Mouse (Mus musculus) embryonic facial prominence, embryonic 11.5 days (tissue): ENCODE measurements at regions not wholly inside any gene's neighbourhood (a gene's known extent, or its start where the extent isn't known, plus 50 kb on each side); places are given as distances from the start of the nearest gene placed in this dataset.

Experiments
- ATAC-seq: fragments of 200-750 bp; cut with Nextera tagmentation; replicated peaks from 2 replicates; pipeline ENCODE4 v1.8.0; 2017; ENCODE audit warnings: low read depth; ENCODE audit not compliant: insufficient number of reproducible peaks, low FRiP score, low TSS enrichment
- DNase-seq: peaks from one replicate; pipeline ENCODE4 v3.0.0-alpha.2; 2015; ENCODE audit warnings: low spot score
- H3K27ac ChIP-seq: fragments of 300-500 bp; sonication (generic); replicated peaks from 2 replicates; pipeline ENCODE4 v1.5.1; 2014; ENCODE audit warnings: mild to moderate bottlenecking, low read depth, low read length, control low read depth
- H3K27me3 ChIP-seq: fragments of 300-500 bp; sonication (generic); 2 replicates; pipeline ENCODE4 v1.6.1; 2014; ENCODE audit warnings: mild to moderate bottlenecking, low read length, moderate library complexity, mixed read lengths; ENCODE audit not compliant: control insufficient read depth, insufficient read depth
- H3K36me3 ChIP-seq: fragments of 300-500 bp; sonication (generic); replicated peaks from 2 replicates; pipeline ENCODE4 v1.6.1; 2014; ENCODE audit warnings: low read depth, mild to moderate bottlenecking, low read length, moderate library complexity, mixed read lengths; ENCODE audit not compliant: control insufficient read depth, insufficient read depth
- H3K4me1 ChIP-seq: fragments of 300-500 bp; sonication (generic); 2 replicates; pipeline ENCODE4 v1.6.1; 2014; ENCODE audit warnings: low read length, mixed read lengths; ENCODE audit not compliant: control insufficient read depth, insufficient read depth
- H3K4me2 ChIP-seq: fragments of 300-500 bp; sonication (generic); 2 replicates; pipeline ENCODE4 v1.6.1; 2014; ENCODE audit warnings: low read depth, mild to moderate bottlenecking, control low read depth, low read length, moderate library complexity
- H3K4me3 ChIP-seq: fragments of 300-500 bp; sonication (generic); 2 replicates; pipeline ENCODE4 v1.5.1; 2014; ENCODE audit warnings: low read depth, low read length, control low read depth
- H3K9ac ChIP-seq: fragments of 300-500 bp; sonication (generic); replicated peaks from 2 replicates; pipeline ENCODE4 v1.6.1; 2014; ENCODE audit warnings: mild to moderate bottlenecking, control low read depth, low read length
- H3K9me3 ChIP-seq: fragments of 300-500 bp; sonication (generic); replicated peaks from 2 replicates; pipeline ENCODE4 v1.6.1; 2016; ENCODE audit warnings: mild to moderate bottlenecking, low read length, inconsistent platforms, mixed read lengths; ENCODE audit not compliant: control insufficient read depth
- WGBS: fragments of 180-500 bp; shearing (Covaris S2); extraction: QIAGEN DNeasy Blood & Tissue Kit; methylation state at CpG from one replicate; pipeline ENCODE4 v1.1.7; 2014; 5-methylcytosine and 5-hydroxymethylcytosine counted together

DNA sequence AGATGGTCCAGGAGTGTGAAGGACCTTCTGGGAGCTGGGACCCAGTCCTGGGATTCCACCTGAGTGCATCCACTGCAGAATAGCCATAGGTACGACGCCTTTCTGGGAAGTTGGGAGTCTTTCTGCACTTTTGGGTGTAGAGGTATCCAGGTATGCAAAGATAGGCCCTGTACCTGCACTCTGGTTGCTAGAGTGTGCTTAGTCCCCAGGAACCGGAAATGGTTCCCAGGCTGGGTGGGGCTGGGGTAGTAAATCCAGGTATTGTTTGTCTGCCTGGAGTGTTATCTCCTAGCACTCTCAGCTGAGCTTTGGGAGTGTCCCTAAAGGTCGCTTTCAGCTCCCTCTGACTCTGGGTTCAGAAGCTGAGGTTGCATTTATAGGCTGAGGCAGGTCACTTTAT lies 121.6 kb upstream of the Hdac4 start:
- 85% methylated on average over 4 of the region's 4 CpGs for WGBS
- no peaks in the 10 kb centered on the region for H3K36me3 ChIP-seq
- H3K4me2 ChIP-seq: no peak overlapping the region
- H3K9me3 ChIP-seq: no peaks in the 10 kb centered on the region
- H3K27me3 ChIP-seq: no peaks in the 10 kb centered on the region
- no peaks in the 10 kb centered on the region for H3K4me1 ChIP-seq
- DNase-seq (no peak), ATAC-seq (no peak)
- H3K9ac ChIP-seq: no peak overlapping the region
- no peak overlapping the region for H3K27ac ChIP-seq
- no peak overlapping the region for H3K4me3 ChIP-seq

DNA sequence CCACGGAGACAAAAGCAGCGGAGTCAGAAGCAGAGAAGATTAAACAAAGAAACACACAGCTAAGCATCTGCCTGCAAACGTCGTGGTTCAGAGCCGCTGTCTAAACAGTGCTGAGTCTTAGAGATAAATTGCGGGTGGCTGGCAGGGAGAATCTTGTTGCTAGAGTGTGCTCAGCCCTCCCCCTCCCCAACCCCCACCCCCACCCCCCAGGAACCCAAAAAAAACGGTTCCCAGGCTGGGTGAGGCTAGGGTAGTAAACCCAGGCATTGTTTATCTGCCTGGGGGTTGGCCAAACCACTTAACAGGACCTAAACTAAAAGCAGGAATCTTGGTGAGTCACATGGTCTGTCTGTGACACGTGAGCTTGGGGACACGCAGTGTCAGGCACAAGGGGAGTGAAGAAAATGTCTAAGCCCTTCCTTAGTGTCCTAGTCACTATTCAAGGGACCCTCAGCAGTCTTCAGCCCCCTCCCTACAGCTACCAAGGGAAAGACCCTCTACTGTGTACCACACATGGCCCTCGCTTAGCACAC lies 120.8 kb upstream of the Hdac4 start:
- Histone ChIP-seq H3K9ac (no peak overlapping the region), H3K4me3 (no peak overlapping the region), H3K4me2 (no peak overlapping the region), H3K9me3 (no peaks in the 10 kb centered on the region), H3K27me3 (no peaks in the 10 kb centered on the region), H3K36me3 (no peaks in the 10 kb centered on the region), H3K4me1 (no peaks in the 10 kb centered on the region), H3K27ac (no peak overlapping the region)
- ATAC-seq: no peak
- no peak for DNase-seq
- 30% methylated on average over 10 of the region's 10 CpGs for WGBS

- ATAC-seq (no peak), DNase-seq (no peak)
- Histone ChIP-seq H3K9me3 (no peaks in the 10 kb centered on the region), H3K36me3 (no peaks in the 10 kb centered on the region), H3K4me1 (no peaks in the 10 kb centered on the region), H3K27ac (no peak overlapping the region), H3K4me3 (no peak overlapping the region), H3K4me2 (no peak overlapping the region), H3K27me3 (no peaks in the 10 kb centered on the region), H3K9ac (no peak overlapping the region)
- 86% methylated on average over 16 of the region's 16 CpGs for WGBS
Measured at GRCm38 (mm10) chr1:92313001-92313597, 117.6 kb upstream of the Hdac4 start.

DNA sequence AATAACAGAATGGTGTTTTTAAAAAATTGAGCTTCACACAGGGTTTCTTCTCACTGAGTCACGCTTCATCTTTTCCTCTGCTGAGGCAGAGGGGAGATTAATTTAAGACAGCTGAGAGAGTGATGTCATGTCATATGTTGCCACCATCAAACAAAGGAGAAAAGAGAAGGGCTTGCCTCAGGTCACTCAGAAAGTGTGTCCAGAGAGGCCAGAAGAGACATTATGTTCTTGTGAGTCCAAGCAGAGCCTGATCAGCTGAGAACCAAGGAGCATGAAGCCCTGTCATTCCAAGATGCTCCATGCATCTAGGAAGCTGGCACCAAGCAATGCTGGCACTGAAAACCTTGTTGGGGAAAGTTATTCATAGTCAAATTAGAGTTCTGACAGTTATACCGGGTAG lies 114.4 kb upstream of the Hdac4 start:
- H3K9ac ChIP-seq: no peak overlapping the region
- no peak overlapping the region for H3K4me3 ChIP-seq
- no peaks in the 10 kb centered on the region for H3K27me3 ChIP-seq
- DNase-seq (no peak), ATAC-seq (no peak)
- WGBS: 71% methylated on average over 2 of the region's 2 CpGs
- H3K27ac ChIP-seq: no peak overlapping the region
- no peaks in the 10 kb centered on the region for H3K9me3 ChIP-seq
- H3K36me3 ChIP-seq: no peaks in the 10 kb centered on the region
- no peaks in the 10 kb centered on the region for H3K4me1 ChIP-seq
- H3K4me2 ChIP-seq: no peak overlapping the region

- Histone ChIP-seq H3K4me1 (no peaks in the 10 kb centered on the region), H3K36me3 (no peaks in the 10 kb centered on the region), H3K4me2 (no peak overlapping the region), H3K9me3 (no peaks in the 10 kb centered on the region), H3K4me3 (no peak overlapping the region), H3K27me3 (no peaks in the 10 kb centered on the region), H3K9ac (no peak overlapping the region), H3K27ac (no peak overlapping the region)
- ATAC-seq (no peak), DNase-seq (no peak)
- WGBS: 86% methylated on average over 6 of the region's 6 CpGs
Measured at GRCm38 (mm10) chr1:92309381-92309780, 113.9 kb upstream of the Hdac4 start.

GRCm38 (mm10) chr1:92308537-92308936 lies 113.0 kb upstream of the Hdac4 start:
- no peak for ATAC-seq
- Histone ChIP-seq H3K27me3 (no peaks in the 10 kb centered on the region), H3K9me3 (no peaks in the 10 kb centered on the region), H3K4me2 (no peak overlapping the region), H3K27ac (no peak overlapping the region), H3K36me3 (no peaks in the 10 kb centered on the region), H3K4me1 (no peaks in the 10 kb centered on the region), H3K9ac (no peak overlapping the region), H3K4me3 (no peak overlapping the region)
- DNase-seq: no peak
- WGBS: 85% methylated on average over 3 of the region's 3 CpGs

DNA sequence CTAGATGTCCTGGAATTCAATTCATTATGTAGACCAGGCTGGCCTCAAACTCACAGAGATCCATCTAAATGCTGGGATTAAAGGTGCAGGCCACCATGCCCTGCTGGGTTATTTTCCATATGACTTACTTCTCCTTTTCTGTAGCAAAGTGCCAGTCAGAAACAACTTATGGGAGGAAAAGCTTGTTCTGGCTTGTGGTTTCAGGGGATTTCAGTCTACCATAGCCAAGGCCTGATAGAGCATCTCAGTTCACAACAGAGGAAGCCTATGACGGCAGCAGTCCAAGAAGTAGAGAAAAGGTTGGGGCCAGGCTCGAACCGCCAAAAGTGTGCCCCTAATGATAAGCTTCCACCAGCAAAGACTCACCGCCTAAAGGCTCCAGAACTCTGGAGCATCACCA lies 110.5 kb upstream of the Hdac4 start:
- 91% methylated on average over 4 of the region's 4 CpGs for WGBS
- DNase-seq: no peak
- Histone ChIP-seq H3K27ac (no peak overlapping the region), H3K27me3 (no peaks in the 10 kb centered on the region), H3K4me3 (no peak overlapping the region), H3K4me2 (no peak overlapping the region), H3K4me1 (no peaks in the 10 kb centered on the region), H3K9me3 (no peaks in the 10 kb centered on the region), H3K9ac (no peak overlapping the region), H3K36me3 (no peaks in the 10 kb centered on the region)
- no peak for ATAC-seq

- DNase-seq: no peak
- WGBS: 72% methylated on average over 7 of the region's 7 CpGs
- H3K9ac ChIP-seq: no peak overlapping the region
- no peak overlapping the region for H3K27ac ChIP-seq
- H3K4me1 ChIP-seq: no peaks in the 10 kb centered on the region
- no peak for ATAC-seq
- H3K27me3 ChIP-seq: no peaks in the 10 kb centered on the region
- no peaks in the 10 kb centered on the region for H3K36me3 ChIP-seq
- H3K9me3 ChIP-seq: no peaks in the 10 kb centered on the region; the same call in 1 of the 2 replicates
- no peak overlapping the region for H3K4me3 ChIP-seq
- no peak overlapping the region for H3K4me2 ChIP-seq
Measured at GRCm38 (mm10) chr1:92299041-92299440, 103.5 kb upstream of the Hdac4 start.
